Mouse (Mus musculus): ENCODE results near the gene Clnk.

Gene Clnk

DNA sequence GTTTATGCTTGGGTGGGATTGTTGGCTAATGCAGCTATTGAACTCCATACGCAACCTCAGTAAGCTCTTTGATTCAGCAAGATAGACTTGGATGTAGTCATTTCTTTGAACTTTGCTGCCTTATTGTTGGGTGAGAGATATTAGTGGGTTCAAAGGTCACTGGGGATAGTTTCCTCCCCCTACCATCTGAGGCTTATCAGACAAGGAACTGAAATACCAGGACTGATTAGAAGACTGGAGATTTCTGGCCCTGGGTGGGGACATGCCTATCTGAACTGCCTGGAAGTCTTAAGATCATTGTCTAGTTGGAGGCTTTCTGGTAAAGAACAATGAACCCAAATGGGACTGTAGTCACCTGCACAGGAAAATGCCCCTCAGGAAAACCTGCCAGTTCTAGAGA lies 26.4 kb downstream of the Clnk start:
- no peak for DNase-seq (ENCODE audit: low spot score)

DNA sequence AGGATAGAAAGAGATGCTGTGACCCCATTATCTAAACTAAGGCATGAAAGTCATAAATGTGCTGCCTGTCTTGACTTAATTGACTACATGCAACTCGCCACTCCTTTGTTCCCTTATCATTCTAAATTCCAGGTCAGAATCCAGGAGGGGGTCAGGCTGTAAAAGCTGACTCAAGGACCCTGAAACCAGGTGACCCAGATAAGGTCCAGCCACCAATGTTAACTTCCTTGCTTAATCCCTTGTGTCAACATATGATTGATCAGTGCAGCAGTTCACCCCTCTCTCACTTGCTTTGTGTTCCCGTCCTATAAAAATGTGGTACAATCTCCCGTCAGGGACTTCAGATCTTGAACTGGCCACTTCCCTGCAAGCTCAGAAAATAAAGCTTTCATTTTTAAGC lies 31.1 kb downstream of the Clnk start:
- peak; percentile 25 for DNase-seq (ENCODE audit: low spot score)

DNA sequence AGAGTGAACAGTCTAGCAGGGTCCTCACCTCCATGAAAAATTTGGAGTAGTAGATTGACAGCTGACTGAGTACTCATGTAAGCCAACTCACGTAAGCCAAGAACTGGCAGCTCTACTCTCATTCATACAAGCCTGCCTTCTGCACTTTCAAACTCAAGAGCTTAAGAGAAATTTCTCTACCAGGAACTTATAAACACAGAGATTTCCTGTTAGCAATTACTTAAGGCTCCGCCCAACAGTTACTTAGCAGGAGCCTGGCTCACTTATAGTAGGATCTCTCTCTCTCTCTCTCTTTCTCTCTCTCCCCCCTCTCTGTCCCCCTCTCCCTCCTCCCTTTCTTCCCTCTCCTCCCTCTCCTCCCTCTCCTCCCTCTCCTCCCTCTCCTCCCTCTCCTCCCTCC lies 32.3 kb downstream of the Clnk start:
- DNase-seq (ENCODE audit: low spot score), result no peak

DNA sequence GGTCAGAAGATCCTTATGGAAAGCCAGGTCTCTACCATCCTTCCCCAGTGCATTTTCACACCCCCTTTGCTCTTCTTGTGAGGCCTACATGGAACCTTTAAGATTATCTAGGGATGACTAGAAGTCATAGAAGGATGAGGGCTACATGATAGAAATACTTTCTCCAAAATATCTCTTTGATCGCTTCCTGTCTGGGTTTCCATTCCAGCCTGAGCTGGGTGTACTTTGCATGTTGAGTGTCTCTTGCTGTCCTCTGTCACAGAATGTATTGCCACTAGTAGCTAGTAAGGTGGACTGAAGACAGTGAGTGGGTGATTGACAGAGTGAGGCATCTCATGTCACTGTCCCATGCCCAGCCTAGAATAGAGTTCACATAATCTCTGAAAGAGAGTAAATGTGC lies 36.6 kb downstream of the Clnk start:
- no peak for DNase-seq (ENCODE audit: low spot score)

DNA sequence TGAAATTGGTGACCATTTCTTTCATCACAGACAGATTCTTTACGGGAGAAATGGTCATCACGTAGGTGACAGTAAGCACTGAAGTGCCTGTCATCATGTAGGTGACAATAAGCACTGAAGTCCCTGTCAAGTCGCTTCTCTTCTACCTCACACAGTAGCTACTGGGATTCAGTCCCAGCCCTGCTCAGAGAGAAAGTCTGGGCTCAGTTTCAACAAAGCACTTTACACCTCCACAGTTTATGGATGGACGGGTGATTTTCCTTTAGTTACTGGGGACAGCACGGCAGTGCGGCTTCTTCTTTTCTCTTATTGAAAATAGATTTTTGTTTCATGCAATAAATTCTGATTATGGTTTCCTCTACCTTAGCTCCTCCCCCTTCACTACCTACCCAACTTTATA lies 49.3 kb downstream of the Clnk start:
- no peak for DNase-seq (ENCODE audit: low spot score)

DNA sequence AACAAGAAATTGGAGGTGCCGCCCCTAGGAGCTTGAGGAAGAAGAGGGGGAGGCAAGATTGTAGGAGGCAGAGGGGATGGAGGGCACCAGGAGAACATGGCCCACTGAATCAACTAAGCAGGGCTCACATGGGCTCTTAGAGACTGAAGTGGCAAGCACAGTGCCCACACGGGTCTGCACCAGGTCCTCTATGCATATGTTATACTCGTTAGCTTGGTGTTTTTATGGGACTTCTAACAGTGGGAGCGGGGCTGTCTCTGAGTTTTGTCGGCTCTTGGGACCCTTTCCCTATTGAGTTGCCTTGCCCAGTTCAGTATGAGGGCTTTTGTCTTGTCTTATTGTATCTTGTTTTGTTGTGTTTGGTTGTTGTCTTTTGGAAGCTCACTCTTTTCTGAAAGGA lies 50.0 kb downstream of the Clnk start:
- no peak for DNase-seq (ENCODE audit: low spot score)

GRCm38 (mm10) chr5:38824132-38824965 lies 52.3 kb downstream of the Clnk start:
- DNase-seq (ENCODE audit: low spot score), result no peak

DNA sequence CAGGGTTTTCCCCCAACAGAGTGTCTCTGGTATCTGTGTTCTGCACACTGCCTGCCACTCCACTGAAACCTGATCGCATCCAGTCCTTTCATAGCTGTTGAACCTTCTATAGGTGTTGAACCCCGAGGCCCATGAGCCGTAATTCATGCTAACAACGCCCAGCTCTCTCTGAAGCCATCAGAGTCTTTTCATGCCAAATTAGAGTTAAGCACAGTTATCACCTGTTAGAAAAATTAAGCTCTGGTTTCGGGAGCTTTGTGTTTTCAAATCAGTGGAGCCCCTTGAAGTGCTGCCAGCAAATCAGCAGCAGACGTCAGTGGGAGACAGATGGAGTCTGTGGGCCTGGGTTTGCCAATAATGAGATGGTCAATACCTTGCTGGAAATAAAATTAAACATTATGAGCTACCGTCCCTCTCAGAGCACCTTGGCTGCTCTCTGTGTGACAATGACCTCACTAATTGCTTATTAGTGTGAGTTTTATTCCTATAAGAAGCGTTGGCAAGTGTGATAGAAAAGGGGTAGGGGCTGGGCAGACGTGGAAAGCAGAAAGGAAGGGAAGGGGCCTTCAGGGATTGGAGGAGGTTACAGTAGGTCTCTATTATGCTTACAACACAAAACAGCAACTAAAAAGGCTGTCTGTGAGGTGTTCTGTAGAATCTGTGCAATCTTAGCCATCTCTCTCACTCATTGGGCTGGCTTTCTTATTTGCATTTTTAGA lies 63.1 kb downstream of the Clnk start:
- DNase-seq (ENCODE audit: low spot score), result peak; percentile 53

- peak; percentile 33 for DNase-seq (ENCODE audit: low spot score)
Measured at GRCm38 (mm10) chr5:38812916-38813315, 63.7 kb downstream of the Clnk start.

DNA sequence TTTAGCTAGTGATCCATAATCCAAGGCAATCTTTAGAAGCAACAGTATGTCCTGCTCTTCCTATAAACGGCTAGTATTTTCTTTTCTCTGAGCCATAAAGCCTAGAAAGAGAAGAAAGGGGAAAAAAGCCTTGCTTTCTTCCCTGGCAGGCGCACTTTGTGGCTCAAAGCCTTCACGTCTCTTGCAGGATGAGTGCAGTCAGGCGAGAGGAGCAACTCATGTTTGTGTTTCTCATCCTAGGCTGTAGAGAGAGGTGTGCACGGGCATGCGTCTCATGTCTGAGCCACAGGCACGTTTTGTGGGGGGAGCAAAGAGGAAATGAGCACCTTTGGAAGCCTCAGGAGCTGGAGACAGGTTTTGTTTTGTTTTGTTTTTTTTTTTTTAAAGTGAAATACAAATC lies 64.2 kb downstream of the Clnk start:
- no peak for DNase-seq (ENCODE audit: low spot score)

GRCm38 (mm10) chr5:38798910-38799309 lies 77.7 kb downstream of the Clnk start:
- peak; percentile 33 for DNase-seq (ENCODE audit: low spot score)

DNA sequence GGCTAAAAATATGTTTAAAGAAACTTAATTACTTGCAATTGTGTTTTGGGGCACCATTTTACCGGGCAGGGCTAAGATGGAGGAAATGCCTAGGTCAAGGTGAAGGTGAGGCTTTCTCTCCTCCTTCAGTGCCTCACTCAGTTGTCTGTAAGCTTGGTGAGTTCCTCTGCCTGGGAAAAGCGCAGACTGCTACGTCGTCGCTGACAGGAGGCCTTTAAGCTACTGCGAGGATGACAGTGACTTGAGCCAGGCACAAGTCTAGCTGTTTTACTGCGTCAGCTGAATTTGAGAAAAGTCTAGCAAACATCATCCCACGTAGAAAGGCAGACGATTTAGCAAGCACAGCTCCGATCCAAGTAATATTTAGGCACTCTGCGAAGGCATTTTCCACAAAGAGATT lies 81.5 kb downstream of the Clnk start:
- no peak for DNase-seq (ENCODE audit: low spot score)

GRCm38 (mm10) chr5:38791116-38791515 lies 85.5 kb downstream of the Clnk start:
- DNase-seq (ENCODE audit: low spot score), result no peak

GRCm38 (mm10) chr5:38788820-38789219 lies 87.8 kb downstream of the Clnk start:
- no peak for DNase-seq (ENCODE audit: low spot score)

- peak; percentile 31 for DNase-seq (ENCODE audit: low spot score)
Measured at GRCm38 (mm10) chr5:38787851-38788520, 88.6 kb downstream of the Clnk start.

- DNase-seq (ENCODE audit: low spot score), result no peak
Measured at GRCm38 (mm10) chr5:38786126-38786525, 90.5 kb downstream of the Clnk start.

DNA sequence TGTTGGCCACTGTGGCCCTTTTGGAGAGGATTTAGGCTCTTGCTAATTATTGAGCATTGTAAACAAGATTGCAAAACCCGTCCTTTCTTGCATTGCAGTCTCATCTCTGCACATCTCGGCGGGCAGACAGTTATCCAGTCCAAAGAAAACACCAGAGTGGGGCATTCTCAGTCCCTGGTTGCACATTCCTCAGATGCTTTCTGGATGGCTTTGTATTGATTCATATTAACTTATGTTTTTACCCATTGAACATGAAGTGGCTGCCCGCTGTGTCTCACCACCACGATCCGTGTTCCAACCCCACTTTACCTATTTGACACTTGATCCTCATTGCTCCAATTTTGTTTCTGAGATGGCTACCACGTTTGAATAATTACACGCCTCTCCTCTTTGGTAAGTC lies 90.9 kb downstream of the Clnk start:
- DNase-seq (ENCODE audit: low spot score), result no peak

DNA sequence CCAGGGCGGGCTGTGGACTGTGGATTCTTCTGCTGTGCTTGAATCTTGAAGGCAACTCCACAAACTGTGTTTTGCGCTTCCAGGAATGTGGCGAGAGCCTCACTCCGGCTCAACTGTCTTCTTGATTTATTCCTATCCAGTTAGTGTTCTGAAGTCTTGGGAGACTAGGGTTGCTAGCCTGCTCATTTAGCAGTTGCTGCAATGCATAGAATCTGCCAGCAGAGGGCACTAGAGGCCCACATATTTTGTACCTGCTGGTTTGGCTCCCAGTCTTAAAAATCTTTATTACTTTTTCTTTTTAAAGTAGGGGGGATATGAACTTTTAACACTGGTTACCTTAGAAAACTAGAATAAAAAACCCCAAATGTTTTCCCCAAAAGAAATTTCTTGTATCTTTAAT lies 94.8 kb downstream of the Clnk start:
- peak; percentile 88 for DNase-seq (ENCODE audit: low spot score)

DNA sequence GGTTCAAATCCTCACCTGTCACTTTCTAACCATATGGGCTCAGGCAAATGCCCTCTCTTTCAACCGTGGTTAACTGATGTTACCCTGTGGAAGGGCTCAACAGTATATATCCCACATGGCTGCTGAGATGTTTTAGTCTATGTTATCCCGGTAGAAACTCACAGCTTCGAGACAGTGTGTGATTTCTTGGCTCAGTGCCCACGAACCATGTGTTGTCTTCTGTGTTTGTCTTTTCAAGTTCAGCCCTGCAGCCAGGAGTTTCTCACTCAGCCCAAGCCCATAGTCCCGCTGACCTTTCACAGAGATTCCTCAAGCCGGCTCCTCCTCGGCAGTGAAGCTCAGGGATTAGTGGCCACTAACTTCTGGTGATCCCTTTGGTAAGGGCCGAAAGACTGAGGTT lies 96.0 kb downstream of the Clnk start:
- no peak for DNase-seq (ENCODE audit: low spot score)

DNA sequence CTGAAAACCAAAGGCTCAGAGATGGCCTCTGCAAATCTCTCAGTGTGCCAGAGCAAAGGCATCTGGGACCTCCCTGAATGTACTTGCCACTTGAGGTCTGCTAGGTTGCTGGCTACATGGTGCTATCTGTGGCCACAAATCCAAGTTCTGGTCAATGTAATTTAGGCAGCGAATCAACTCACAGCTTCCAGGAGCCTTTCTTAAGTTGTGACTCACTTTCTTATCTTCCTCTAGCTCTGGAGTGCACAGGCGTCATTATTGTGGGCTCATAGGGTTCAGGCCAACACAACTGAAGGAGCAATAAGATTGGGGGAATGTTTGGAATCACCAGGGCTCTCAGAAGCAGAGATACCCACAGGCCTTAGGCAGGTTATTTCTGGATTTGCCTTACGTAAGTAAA lies 96.6 kb downstream of the Clnk start:
- no peak for DNase-seq (ENCODE audit: low spot score)

GRCm38 (mm10) chr5:38775500-38775899 lies 101.1 kb downstream of the Clnk start:
- no peak for DNase-seq (ENCODE audit: low spot score)

DNA sequence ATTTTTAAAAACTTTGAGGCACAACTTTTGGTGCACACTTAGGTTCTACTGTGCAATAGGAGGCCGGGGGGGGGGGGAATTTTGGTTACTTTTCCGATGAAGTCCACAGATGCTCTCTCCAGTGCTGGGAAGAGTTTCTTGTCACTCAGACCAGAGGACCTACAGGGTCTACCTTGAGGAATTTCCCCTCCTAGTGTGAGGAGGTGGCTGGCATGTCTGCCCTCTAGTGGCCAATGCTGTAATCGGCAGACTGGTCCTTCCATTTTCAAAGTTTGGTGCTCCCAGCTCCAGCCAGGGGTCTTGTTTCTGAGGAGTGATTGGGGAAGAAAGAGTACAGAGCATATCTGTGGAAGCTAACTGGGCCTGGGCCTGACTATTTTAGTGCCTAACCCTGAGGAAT lies 121.7 kb downstream of the Clnk start:
- DNase-seq (ENCODE audit: low spot score), result peak; percentile 72

- no peak for DNase-seq (ENCODE audit: low spot score)
Measured at GRCm38 (mm10) chr5:38752749-38753148, 123.9 kb downstream of the Clnk start.
